Mouse (Mus musculus) limb, embryonic 15.5 days (tissue): Measurements from ENCODE around the gene Catsperz. TPM values are rescaled to one million over a fixed set of nuclear protein-coding genes. Genes with fewer than 3 reads are reported as not detected.

ENCODE experiments used
- ATAC-seq: fragments of 200-750 bp; cut with Nextera tagmentation; 2 replicates; pipeline ENCODE4 v1.8.0; 2017; ENCODE audit warnings: low read depth, moderate TSS enrichment; ENCODE audit not compliant: insufficient number of reproducible peaks, low FRiP score, low TSS enrichment
- H3K27ac ChIP-seq: fragments of 300-500 bp; sonication (generic); 2 replicates; pipeline ENCODE4 v1.5.1; 2015; ENCODE audit warnings: moderate library complexity, mild to moderate bottlenecking, inconsistent platforms
- H3K27me3 ChIP-seq: fragments of 300-500 bp; sonication (generic); 2 replicates; pipeline ENCODE4 v1.6.1; 2015; ENCODE audit warnings: inconsistent platforms
- H3K36me3 ChIP-seq: fragments of 300-500 bp; sonication (generic); 2 replicates; pipeline ENCODE4 v1.6.1; 2015; ENCODE audit warnings: inconsistent platforms
- H3K4me1 ChIP-seq: fragments of 300-500 bp; sonication (generic); 2 replicates; pipeline ENCODE4 v1.6.1; 2015; ENCODE audit warnings: inconsistent platforms
- H3K4me2 ChIP-seq: fragments of 300-500 bp; sonication (generic); 2 replicates; pipeline ENCODE4 v1.6.1; 2015; ENCODE audit warnings: mild to moderate bottlenecking, inconsistent platforms
- H3K4me3 ChIP-seq: fragments of 300-500 bp; sonication (generic); 2 replicates; pipeline ENCODE4 v1.5.1; 2015; ENCODE audit warnings: mild to moderate bottlenecking, inconsistent platforms
- H3K9ac ChIP-seq: fragments of 300-500 bp; sonication (generic); 2 replicates; pipeline ENCODE4 v1.6.1; 2015; ENCODE audit warnings: inconsistent platforms
- H3K9me3 ChIP-seq: fragments of 300-500 bp; sonication (generic); 2 replicates; pipeline ENCODE4 v1.6.1; 2016; ENCODE audit warnings: inconsistent platforms
- WGBS: fragments of 180-500 bp; shearing (Covaris S2); methylation state at CpG from one replicate; pipeline ENCODE4 v1.1.7; 2015; 5-methylcytosine and 5-hydroxymethylcytosine counted together
- polyA plus RNA-seq: library from polyadenylated mRNA; unstranded; fragments of >200 nt; fragmentation: Nextera tagmentation; extraction: Ambion mirVana; gene quantifications from 2 replicates; pipeline ENCODE4 v1.2.1, GENCODE M21; 2015

Gene Catsperz
- polyA plus RNA-seq: 6.7 and 7.9 TPM in 2 replicates

- Histone ChIP-seq H3K9ac (no peak within 1 kb of the TSS), H3K4me2 (peak within 1 kb of the TSS; percentile 43), H3K4me3 (peak within 1 kb of the TSS; percentile 28), H3K36me3 (no peaks in the 10 kb centered on the region), H3K27me3 (peaks cover 73% of the 10 kb centered on the region), H3K9me3 (no peaks in the 10 kb centered on the region), H3K4me1 (peaks cover 40% of the 10 kb centered on the region), H3K27ac (peak within 1 kb of the TSS; percentile 65)
- WGBS: 3% methylated on average over 9 of the region's 9 CpGs
- ATAC-seq: no peak
Measured at GRCm38 (mm10) chr19:6925307-6925573, at the start of gene Catsperz. TSS of gene Catsperz (minus strand) at chr19:6925380.

GRCm38 (mm10) chr19:6974211-6975205 lies 49.3 kb upstream of the Catsperz start, which contains the start of gene Ppp1r14b:
TSS of gene Ppp1r14b (plus strand) at chr19:6974968.
- peaks cover 64% of the 10 kb centered on the region for H3K4me1 ChIP-seq
- H3K36me3 ChIP-seq: peaks cover 14% of the 10 kb centered on the region
- peak; percentile 56 for ATAC-seq

GRCm38 (mm10) chr19:6973581-6974190 lies 48.5 kb upstream of the Catsperz start:
- Histone ChIP-seq H3K9ac (no peak overlapping the region), H3K36me3 (peaks cover 14% of the 10 kb centered on the region), H3K4me2 (peak overlapping the region; percentile 82), H3K4me3 (peak overlapping the region; percentile 68), H3K27ac (peak overlapping the region; percentile 89; the same call in 1 of the 2 replicates), H3K27me3 (no peaks in the 10 kb centered on the region), H3K4me1 (peaks cover 64% of the 10 kb centered on the region), H3K9me3 (no peaks in the 10 kb centered on the region)
- no peak for ATAC-seq
- WGBS: 27% methylated on average over 12 of the region's 12 CpGs

More at GRCm38 (mm10) chr19:6974211-6975205, 49.3 kb upstream of the Catsperz start, which contains the start of gene Ppp1r14b:
- H3K27me3 ChIP-seq: no peaks in the 10 kb centered on the region
- WGBS: under 1% methylated on average over 75 of the region's 84 CpGs
- H3K9ac ChIP-seq: peak within 1 kb of the TSS; percentile 67
- peak within 1 kb of the TSS; percentile 68 for H3K4me3 ChIP-seq
- H3K27ac ChIP-seq: peak within 1 kb of the TSS; percentile 89
- H3K4me2 ChIP-seq: peak within 1 kb of the TSS; percentile 82
- H3K9me3 ChIP-seq: no peaks in the 10 kb centered on the region

- no peak for ATAC-seq
- Histone ChIP-seq H3K9me3 (no peaks in the 10 kb centered on the region), H3K4me2 (no peak overlapping the region), H3K27ac (no peak overlapping the region), H3K36me3 (peaks cover 3% of the 10 kb centered on the region; the same call in 1 of the 2 replicates), H3K9ac (no peak overlapping the region), H3K4me3 (no peak overlapping the region), H3K4me1 (peaks cover 63% of the 10 kb centered on the region), H3K27me3 (no peaks in the 10 kb centered on the region)
- 79% methylated on average over 13 of the region's 13 CpGs for WGBS
Measured at GRCm38 (mm10) chr19:6972247-6972917, 47.2 kb upstream of the Catsperz start.

GRCm38 (mm10) chr19:6971644-6972043 lies 46.5 kb upstream of the Catsperz start:
- Histone ChIP-seq H3K36me3 (peaks cover under 1% of the 10 kb centered on the region), H3K4me1 (peaks cover 58% of the 10 kb centered on the region), H3K27ac (no peak overlapping the region), H3K9me3 (no peaks in the 10 kb centered on the region), H3K4me2 (no peak overlapping the region), H3K4me3 (no peak overlapping the region), H3K27me3 (no peaks in the 10 kb centered on the region), H3K9ac (no peak overlapping the region)
- no peak for ATAC-seq
- 37% methylated on average over 6 of the region's 6 CpGs for WGBS

GRCm38 (mm10) chr19:6970460-6971085 lies 45.4 kb upstream of the Catsperz start:
- H3K4me3 ChIP-seq: peak overlapping the region; percentile 67
- peak overlapping the region; percentile 73 for H3K4me2 ChIP-seq
- H3K36me3 ChIP-seq: peaks cover 11% of the 10 kb centered on the region
- no peak overlapping the region for H3K27ac ChIP-seq
- H3K27me3 ChIP-seq: no peaks in the 10 kb centered on the region
- no peak for ATAC-seq
- H3K9me3 ChIP-seq: no peaks in the 10 kb centered on the region
- peak overlapping the region; percentile 63; the same call in 1 of the 2 replicates for H3K9ac ChIP-seq
- peaks cover 47% of the 10 kb centered on the region for H3K4me1 ChIP-seq
- 22% methylated on average over 11 of the region's 11 CpGs for WGBS

GRCm38 (mm10) chr19:6969665-6970381 lies 44.6 kb upstream of the Catsperz start:
- Histone ChIP-seq H3K27me3 (no peaks in the 10 kb centered on the region), H3K9me3 (no peaks in the 10 kb centered on the region), H3K27ac (peak overlapping the region; percentile 44), H3K4me2 (peak overlapping the region; percentile 73), H3K36me3 (peaks cover 19% of the 10 kb centered on the region), H3K4me3 (peak overlapping the region; percentile 67), H3K9ac (peak overlapping the region; percentile 63), H3K4me1 (peaks cover 47% of the 10 kb centered on the region)
- peak; percentile 49; the same call in 1 of the 2 replicates for ATAC-seq
- WGBS: 2% methylated on average over 49 of the region's 55 CpGs

- H3K4me3 ChIP-seq: peak overlapping the region; percentile 67
- H3K36me3 ChIP-seq: peaks cover 24% of the 10 kb centered on the region
- no peak for ATAC-seq
- H3K27me3 ChIP-seq: no peaks in the 10 kb centered on the region
- H3K4me1 ChIP-seq: peaks cover 47% of the 10 kb centered on the region
- peak overlapping the region; percentile 63 for H3K9ac ChIP-seq
- H3K4me2 ChIP-seq: peak overlapping the region; percentile 73
- peak overlapping the region; percentile 44 for H3K27ac ChIP-seq
- H3K9me3 ChIP-seq: no peaks in the 10 kb centered on the region
- WGBS: under 1% methylated on average over 20 of the region's 20 CpGs
Measured at GRCm38 (mm10) chr19:6969291-6969664, 44.1 kb upstream of the Catsperz start.

- H3K4me2 ChIP-seq: peak overlapping the region; percentile 73
- peak overlapping the region; percentile 67 for H3K4me3 ChIP-seq
- H3K9me3 ChIP-seq: no peaks in the 10 kb centered on the region
- peaks cover 28% of the 10 kb centered on the region for H3K36me3 ChIP-seq
- peaks cover 42% of the 10 kb centered on the region for H3K4me1 ChIP-seq
- no peak for ATAC-seq
- peak overlapping the region; percentile 63 for H3K9ac ChIP-seq
- H3K27me3 ChIP-seq: no peaks in the 10 kb centered on the region
- 8% methylated on average over 15 of the region's 15 CpGs for WGBS
- H3K27ac ChIP-seq: peak overlapping the region; percentile 44
Measured at GRCm38 (mm10) chr19:6968491-6969271, 43.5 kb upstream of the Catsperz start.

- no peak for ATAC-seq
- no peak overlapping the region for H3K4me3 ChIP-seq
- no peaks in the 10 kb centered on the region for H3K27me3 ChIP-seq
- WGBS: 84% methylated on average over 10 of the region's 10 CpGs
- peaks cover 19% of the 10 kb centered on the region for H3K4me1 ChIP-seq
- H3K9me3 ChIP-seq: no peaks in the 10 kb centered on the region
- no peak overlapping the region for H3K4me2 ChIP-seq
- H3K36me3 ChIP-seq: peaks cover 71% of the 10 kb centered on the region
- no peak overlapping the region for H3K27ac ChIP-seq
- H3K9ac ChIP-seq: no peak overlapping the region
Measured at GRCm38 (mm10) chr19:6956461-6956860, 31.3 kb upstream of the Catsperz start.
